In the genomic region with DNA sequence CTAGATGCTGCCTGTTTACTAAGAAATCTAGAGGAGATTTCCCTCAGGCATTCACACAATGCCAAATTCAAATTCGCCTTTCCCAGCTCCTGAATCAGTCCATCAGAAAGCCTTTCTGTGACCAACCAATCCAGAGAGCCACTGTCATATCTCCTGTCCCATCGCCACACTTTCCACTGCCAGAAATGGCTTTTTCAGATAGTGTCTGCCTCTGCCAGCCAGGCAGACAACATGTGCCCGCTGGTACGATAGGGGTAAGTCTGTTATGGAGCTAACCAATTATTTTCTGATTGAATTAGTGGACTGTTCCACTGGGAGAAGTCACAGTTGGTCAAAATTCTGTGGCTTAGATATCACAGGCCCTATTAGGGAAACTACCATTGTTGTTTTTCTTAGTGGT, we compare ENCODE assay signal across 35 mouse cellular contexts. TPM values are rescaled to one million over a fixed set of nuclear protein-coding genes. Genes with fewer than 3 reads are reported as not detected.
"Had no signal": no experiment of that assay in that cellular context is flagged by ENCODE, and none has a peak within 500 bp of the region (broad histone marks: within the 10 kb centered on the region; RNA-seq: fewer than 3 reads in every experiment).

No protein-coding gene starts in this region.

- H3K4me2 ChIP-seq: embryonic facial prominence, embryonic 12.5 days; embryonic facial prominence, embryonic 13.5 days; embryonic facial prominence, embryonic 15.5 days; forebrain, embryonic 12.5 days; forebrain, embryonic 13.5 days; forebrain, embryonic 15.5 days had no signal

- H3K27ac ChIP-seq: embryonic facial prominence, embryonic 10.5 days; embryonic facial prominence, embryonic 12.5 days; embryonic facial prominence, embryonic 13.5 days; embryonic facial prominence, embryonic 15.5 days; forebrain, embryonic 10.5 days; forebrain, embryonic 12.5 days; forebrain, embryonic 13.5 days; forebrain, embryonic 15.5 days; gastrocnemius, adult 2 months; heart, adult 2 months had no signal

- ATAC-seq: forebrain, embryonic 13.5 days; forebrain, embryonic 14.5 days; forebrain, embryonic 15.5 days; forebrain, embryonic 16.5 days; forebrain, postnatal 0 days had no signal

- H3K36me3 ChIP-seq: embryonic facial prominence, embryonic 10.5 days; embryonic facial prominence, embryonic 12.5 days; embryonic facial prominence, embryonic 13.5 days; embryonic facial prominence, embryonic 15.5 days; forebrain, embryonic 10.5 days; forebrain, embryonic 12.5 days; forebrain, embryonic 15.5 days had no signal

- DNase-seq: cerebellum, adult 8-10 months; cerebellum, adult 9-10 months; cerebellum, adult 9-11 months; cerebellum, postnatal 14 days; cerebellum, postnatal 25 days; cerebellum, postnatal 36 days; embryo, embryonic 11 days; forebrain, postnatal 0 days; gastrocnemius, adult 2 months; gastrocnemius, postnatal 10 days; gastrocnemius, postnatal 14 days; gastrocnemius, postnatal 25 days; gastrocnemius, postnatal 36 days; heart, adult 18-20 months; heart, adult 2 months had no signal

- H3K9me3 ChIP-seq: embryonic facial prominence, embryonic 10.5 days; embryonic facial prominence, embryonic 12.5 days; embryonic facial prominence, embryonic 13.5 days; embryonic facial prominence, embryonic 15.5 days; forebrain, embryonic 10.5 days; forebrain, embryonic 12.5 days; forebrain, embryonic 13.5 days; forebrain, embryonic 15.5 days had no signal

- H3K9ac ChIP-seq: embryonic facial prominence, embryonic 12.5 days; embryonic facial prominence, embryonic 13.5 days; embryonic facial prominence, embryonic 15.5 days; forebrain, embryonic 12.5 days; forebrain, embryonic 13.5 days; forebrain, embryonic 15.5 days; forebrain, postnatal 0 days had no signal

- H3K27me3 ChIP-seq: embryonic facial prominence, embryonic 12.5 days; embryonic facial prominence, embryonic 13.5 days; embryonic facial prominence, embryonic 15.5 days; forebrain, embryonic 12.5 days; forebrain, embryonic 13.5 days; forebrain, embryonic 15.5 days had no signal

- H3K4me3 ChIP-seq: embryonic facial prominence, embryonic 10.5 days; embryonic facial prominence, embryonic 12.5 days; embryonic facial prominence, embryonic 13.5 days; embryonic facial prominence, embryonic 15.5 days; erythroblast, embryonic 14.5 days; forebrain, embryonic 10.5 days; forebrain, embryonic 12.5 days; forebrain, embryonic 13.5 days; forebrain, embryonic 15.5 days; gastrocnemius, adult 2 months; heart, adult 2 months had no signal

RNA-seq across cellular contexts. Expression of a gene that starts 20.4 kb away (rescaled TPM):
- total RNA-seq: common myeloid progenitor, adult 5-6 weeks; forebrain, postnatal 0 days; gastrocnemius, adult 18-20 months; gastrocnemius, adult 2 months; gastrocnemius, adult 8-10 months; gastrocnemius, postnatal 10 days; gastrocnemius, postnatal 14 days; gastrocnemius, postnatal 25 days; gastrocnemius, postnatal 36 days; gastrocnemius, postnatal 4 days; granulocyte monocyte progenitor cell, adult 5-6 weeks; heart, adult 18-20 months; heart, adult 2 months had no signal
- polyA plus RNA-seq: cortical plate, adult 2 months; embryonic facial prominence, embryonic 10.5 days; embryonic facial prominence, embryonic 11.5 days; embryonic facial prominence, embryonic 12.5 days; embryonic facial prominence, embryonic 13.5 days; embryonic facial prominence, embryonic 14.5 days; embryonic facial prominence, embryonic 15.5 days; erythroblast, embryonic 14.5 days; forebrain, embryonic 10.5 days; forebrain, embryonic 11.5 days; forebrain, embryonic 12.5 days; forebrain, embryonic 13.5 days; forebrain, embryonic 14.5 days; forebrain, embryonic 15.5 days; forebrain, embryonic 16.5 days; forebrain, postnatal 0 days had no signal

RNA-seq across cellular contexts. Expression of a gene that starts 27.6 kb away (rescaled TPM):
- total RNA-seq: heart, adult 2 months had no signal
- polyA plus RNA-seq: erythroblast, embryonic 14.5 days had no signal

RNA-seq across cellular contexts. Expression of a gene that starts 33.2 kb away (rescaled TPM):
- polyA plus RNA-seq: erythroblast, embryonic 14.5 days had no signal
